Mouse (Mus musculus): Measurements from ENCODE around the gene Erf. TPM values are rescaled to one million over a fixed set of nuclear protein-coding genes. Genes with fewer than 3 reads are reported as not detected.

Erf gene
- polyA plus RNA-seq, 1 experiment = 44.8 TPM

DNA sequence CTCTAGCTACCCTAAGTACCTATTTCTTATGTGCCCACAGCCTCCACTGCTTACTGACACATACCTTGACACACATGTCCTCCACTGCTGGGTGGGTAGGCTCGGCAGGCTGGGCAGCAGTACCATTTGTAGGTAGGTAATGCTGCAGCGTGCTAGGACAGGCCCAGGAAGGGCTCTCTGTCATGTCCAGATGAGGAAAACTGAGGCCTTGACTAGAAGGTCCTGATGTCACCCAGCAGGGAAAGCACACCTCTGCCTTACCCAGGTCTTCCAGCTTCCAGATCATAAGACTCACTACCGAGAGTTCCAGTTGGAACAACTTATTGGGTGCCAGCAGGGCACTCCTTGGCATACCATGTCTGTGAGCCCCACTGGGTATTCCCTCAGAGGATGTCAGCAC, 24.4 kb upstream of the Erf start:
- H3K27me3 ChIP-seq (replicated peaks) = no peaks in the 10 kb centered on the region
- H3K9me3 ChIP-seq = no peaks in the 10 kb centered on the region
- H3K4me1 ChIP-seq = peaks cover 95% of the 10 kb centered on the region
- peak overlapping the region; percentile 85 for H3K4me3 ChIP-seq (replicated peaks)
- peaks cover 68% of the 10 kb centered on the region for H3K36me3 ChIP-seq (replicated peaks; ENCODE audit: low read length)
- no peak for TF ChIP-seq GATA1 (IDR thresholded peaks at IDR 0.05; ENCODE audit: borderline replicate concordance, low read length)
- no peak for TF ChIP-seq FLI1 (IDR thresholded peaks at IDR 0.05; ENCODE audit: low read length)

GRCm38 (mm10) chr7:25274571-25274970, 24.0 kb upstream of the Erf start:
- Histone ChIP-seq H3K4me3 (replicated peaks) (peak overlapping the region; percentile 85), H3K27me3 (replicated peaks) (no peaks in the 10 kb centered on the region), H3K36me3 (replicated peaks; ENCODE audit: low read length) (peaks cover 73% of the 10 kb centered on the region), H3K9me3 (no peaks in the 10 kb centered on the region), H3K4me1 (peaks cover 95% of the 10 kb centered on the region)
- TF ChIP-seq FLI1 (IDR thresholded peaks at IDR 0.05; ENCODE audit: low read length) (no peak), GATA1 (IDR thresholded peaks at IDR 0.05; ENCODE audit: borderline replicate concordance, low read length) (no peak)

DNA sequence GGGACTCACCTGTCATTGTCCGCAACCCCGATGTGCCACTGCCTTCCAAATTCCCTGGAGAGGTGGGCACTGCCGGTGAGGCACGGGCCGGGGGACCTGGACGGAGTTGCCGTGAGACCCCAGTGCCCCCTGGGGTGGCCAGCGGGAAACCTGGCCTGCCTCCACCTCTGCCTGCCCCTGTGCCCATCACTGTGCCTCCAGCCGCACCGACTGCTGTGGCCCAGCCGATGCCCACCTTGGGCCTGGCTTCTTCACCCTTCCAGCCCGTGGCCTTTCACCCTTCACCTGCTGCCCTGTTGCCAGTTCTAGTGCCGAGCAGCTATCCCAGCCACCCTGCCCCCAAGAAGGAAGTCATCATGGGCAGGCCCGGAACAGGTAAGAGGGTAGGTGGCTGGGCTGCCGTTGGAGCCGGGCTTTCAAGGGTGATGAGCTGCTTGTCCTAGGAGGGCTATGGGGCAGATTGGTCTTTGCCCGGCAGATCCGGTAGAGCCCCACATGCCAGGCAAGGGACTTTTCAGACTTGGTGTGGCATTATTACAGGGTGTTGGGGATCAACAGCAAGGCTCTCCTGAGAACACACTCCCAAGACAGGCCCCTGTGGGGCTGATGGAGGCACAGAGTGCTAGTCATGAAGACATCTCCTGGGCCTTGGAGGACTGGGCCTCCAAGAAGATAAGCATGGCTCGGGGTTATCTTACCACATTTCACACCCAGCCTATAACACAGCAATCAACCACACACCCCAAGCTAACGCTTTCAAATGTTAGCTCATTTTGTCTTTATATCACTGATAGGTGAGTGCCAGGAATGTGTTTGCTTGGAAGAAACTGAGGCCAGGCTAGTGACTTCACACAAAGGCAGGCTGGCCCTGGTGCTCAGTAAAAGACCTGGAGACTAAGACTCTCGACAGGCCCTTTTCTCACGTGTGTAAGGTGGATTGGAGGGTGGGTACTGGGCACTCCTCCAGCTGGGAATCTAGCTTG, 23.0 kb upstream of the Erf start:
- TF ChIP-seq FLI1 (IDR thresholded peaks at IDR 0.05; ENCODE audit: low read length) (no peak), GATA1 (IDR thresholded peaks at IDR 0.05; ENCODE audit: borderline replicate concordance, low read length) (no peak)
- Histone ChIP-seq H3K36me3 (replicated peaks; ENCODE audit: low read length) (peaks cover 73% of the 10 kb centered on the region), H3K4me1 (peaks cover 97% of the 10 kb centered on the region)

GRCm38 (mm10) chr7:25272445-25273258, 22.1 kb upstream of the Erf start:
- Histone ChIP-seq H3K4me3 (replicated peaks) (peak overlapping the region; percentile 85), H3K9me3 (no peaks in the 10 kb centered on the region), H3K27me3 (replicated peaks) (no peaks in the 10 kb centered on the region), H3K36me3 (replicated peaks; ENCODE audit: low read length) (peaks cover 73% of the 10 kb centered on the region), H3K4me1 (peaks cover 92% of the 10 kb centered on the region)
- no peak for TF ChIP-seq GATA1 (IDR thresholded peaks at IDR 0.05; ENCODE audit: borderline replicate concordance, low read length)
- TF ChIP-seq FLI1 (IDR thresholded peaks at IDR 0.05; ENCODE audit: low read length) = no peak

More for the DNA sequence above, 23.0 kb upstream of the Erf start:
- Histone ChIP-seq H3K9me3 (no peaks in the 10 kb centered on the region), H3K27me3 (replicated peaks) (no peaks in the 10 kb centered on the region), H3K4me3 (replicated peaks) (peak overlapping the region; percentile 85)

DNA sequence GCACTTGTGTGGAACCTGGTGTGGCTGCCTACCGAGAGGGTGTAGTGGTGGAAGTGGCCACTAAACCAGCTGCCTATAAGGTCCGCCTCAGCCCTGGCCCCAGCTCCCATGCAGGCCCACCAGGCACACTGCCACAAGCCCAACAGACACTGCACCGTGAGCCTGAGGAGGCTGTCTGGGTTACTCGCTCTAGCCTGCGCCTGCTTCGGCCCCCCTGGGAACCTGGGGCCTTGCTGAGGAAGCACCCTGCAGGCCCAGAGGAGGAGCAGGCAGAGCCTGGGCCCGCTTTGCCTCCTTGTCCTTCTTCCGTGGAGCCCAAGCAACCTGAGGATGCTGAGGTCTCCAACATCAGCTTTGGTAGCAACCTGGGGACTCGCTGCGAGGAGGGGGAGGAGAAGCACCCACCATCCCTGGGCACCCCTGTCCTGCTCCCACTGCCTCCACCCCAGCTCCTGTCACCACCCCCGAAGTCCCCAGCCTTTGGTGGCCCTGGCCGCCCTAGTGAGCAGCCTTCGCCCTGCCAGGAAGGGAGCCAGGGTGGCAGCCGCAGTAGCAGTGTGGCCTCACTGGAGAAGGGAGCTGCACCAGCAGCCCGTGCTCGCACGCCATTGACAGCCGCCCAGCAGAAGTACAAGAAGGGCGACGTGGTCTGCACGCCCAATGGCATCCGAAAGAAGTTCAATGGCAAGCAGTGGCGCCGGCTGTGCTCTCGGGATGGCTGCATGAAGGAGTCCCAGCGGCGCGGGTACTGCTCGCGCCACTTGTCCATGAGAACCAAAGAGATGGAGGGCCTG, 21.3 kb upstream of the Erf start:
- Histone ChIP-seq H3K4me1 (peaks cover 88% of the 10 kb centered on the region), H3K9me3 (no peaks in the 10 kb centered on the region), H3K36me3 (replicated peaks; ENCODE audit: low read length) (peaks cover 71% of the 10 kb centered on the region), H3K27me3 (replicated peaks) (no peaks in the 10 kb centered on the region), H3K4me3 (replicated peaks) (peak overlapping the region; percentile 33)
- no peak for TF ChIP-seq FLI1 (IDR thresholded peaks at IDR 0.05; ENCODE audit: low read length)
- no peak for TF ChIP-seq GATA1 (IDR thresholded peaks at IDR 0.05; ENCODE audit: borderline replicate concordance, low read length)

GRCm38 (mm10) chr7:25270652-25271633, 20.4 kb upstream of the Erf start:
- Histone ChIP-seq H3K27me3 (replicated peaks) (no peaks in the 10 kb centered on the region), H3K4me1 (peaks cover 88% of the 10 kb centered on the region), H3K36me3 (replicated peaks; ENCODE audit: low read length) (peaks cover 63% of the 10 kb centered on the region), H3K4me3 (replicated peaks) (peak overlapping the region; percentile 98), H3K9me3 (no peaks in the 10 kb centered on the region)
- TF ChIP-seq FLI1 (IDR thresholded peaks at IDR 0.05; ENCODE audit: low read length) (no peak), GATA1 (IDR thresholded peaks at IDR 0.05; ENCODE audit: borderline replicate concordance, low read length) (no peak)

DNA sequence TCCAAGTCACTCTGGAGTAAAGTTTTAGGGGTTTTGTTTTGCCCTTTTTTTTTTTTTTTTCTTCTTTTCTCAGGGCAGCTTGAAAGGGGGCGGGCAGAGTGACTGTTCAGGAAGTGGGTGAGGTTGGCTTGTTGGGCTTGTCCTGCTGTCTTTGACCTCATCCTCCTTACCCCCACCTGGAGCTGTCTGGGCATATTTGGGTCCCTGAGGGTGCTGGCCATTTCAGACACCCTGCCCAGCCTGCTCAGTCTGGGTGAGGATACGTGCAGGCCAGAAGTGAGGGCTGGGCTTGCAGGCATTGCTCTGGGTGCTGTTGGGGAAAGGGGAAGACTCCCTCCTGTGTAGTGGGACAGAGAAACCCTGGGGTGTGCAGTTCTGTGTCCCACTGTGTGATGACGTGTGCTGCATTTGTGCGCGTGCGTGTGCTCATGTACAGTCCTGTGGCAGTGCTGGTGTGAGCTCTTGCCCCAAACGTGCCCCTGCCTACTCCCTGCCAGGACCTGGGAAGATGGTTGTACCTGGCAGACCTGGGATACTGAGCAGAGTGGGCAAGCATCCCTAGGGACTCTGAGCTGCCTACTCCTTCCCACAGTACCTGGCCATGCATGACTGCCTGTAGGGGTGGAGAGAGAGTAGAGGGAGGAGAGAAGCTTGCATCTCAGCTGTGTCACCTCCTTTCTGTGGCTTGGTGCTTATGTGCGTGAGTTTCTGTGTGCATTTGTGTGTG, 19.1 kb upstream of the Erf start:
- no peaks in the 10 kb centered on the region for H3K27me3 ChIP-seq (replicated peaks)
- TF ChIP-seq FLI1 (IDR thresholded peaks at IDR 0.05; ENCODE audit: low read length) (no peak), GATA1 (IDR thresholded peaks at IDR 0.05; ENCODE audit: borderline replicate concordance, low read length) (no peak)
- peaks cover 50% of the 10 kb centered on the region for H3K36me3 ChIP-seq (replicated peaks; ENCODE audit: low read length)
- peak overlapping the region; percentile 98 for H3K4me3 ChIP-seq (replicated peaks)
- peaks cover 75% of the 10 kb centered on the region for H3K4me1 ChIP-seq
- no peaks in the 10 kb centered on the region for H3K9me3 ChIP-seq

DNA sequence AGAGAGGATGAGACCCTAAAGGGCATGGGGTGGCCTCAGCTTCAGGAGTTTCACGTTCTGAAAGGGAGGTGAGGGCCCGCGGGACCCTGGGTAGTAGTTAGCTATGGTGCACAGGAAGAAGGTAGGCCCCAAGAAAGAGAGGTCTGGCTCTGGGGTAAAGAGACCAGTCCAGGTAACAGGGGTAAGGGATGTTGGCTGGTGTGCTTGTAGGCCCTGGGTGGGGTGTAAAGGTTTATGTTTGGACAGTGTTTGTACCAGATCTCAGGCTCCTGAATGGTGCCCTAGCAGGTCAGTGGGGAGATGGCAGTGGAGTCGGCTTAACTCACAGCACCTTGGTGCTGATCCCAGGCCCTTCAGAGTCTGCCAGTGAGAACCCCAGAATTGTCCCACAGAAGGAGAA, 18.5 kb upstream of the Erf start:
- peaks cover 73% of the 10 kb centered on the region for H3K4me1 ChIP-seq
- H3K4me3 ChIP-seq (replicated peaks) = peak overlapping the region; percentile 98
- H3K9me3 ChIP-seq = no peaks in the 10 kb centered on the region
- TF ChIP-seq FLI1 (IDR thresholded peaks at IDR 0.05; ENCODE audit: low read length) (no peak), GATA1 (IDR thresholded peaks at IDR 0.05; ENCODE audit: borderline replicate concordance, low read length) (no peak)
- H3K36me3 ChIP-seq (replicated peaks; ENCODE audit: low read length) = peaks cover 44% of the 10 kb centered on the region
- H3K27me3 ChIP-seq (replicated peaks) = no peaks in the 10 kb centered on the region

Data from megakaryocyte, embryonic 14.5 days (primary cell).